Mouse (Mus musculus): Measurements from ENCODE around the gene Vmn1r60. TPM values are rescaled to one million over a fixed set of nuclear protein-coding genes. Genes with fewer than 3 reads are reported as not detected.
"Not testable (repeated sequence)": the region's sequence is repeated elsewhere in the genome, so short reads cannot be mapped to it uniquely, and the experiment has no call there.

Gene Vmn1r60
- polyA plus RNA-seq (2012; rRNA removed): not detected in 2 replicates

GRCm38 (mm10) chr7:5547217-5547616, at the start of gene Vmn1r60:
TSS of gene Vmn1r60 (minus strand) at chr7:5547317.
- WGBS: 81% methylated on average over 1 of the region's 1 CpGs
- not testable (repeated sequence) for DNase-seq (ENCODE audit: low read depth, low spot score)

- WGBS: 36% methylated on average over 3 of the region's 3 CpGs
- not testable (repeated sequence) for DNase-seq (ENCODE audit: low read depth, low spot score)
Measured at GRCm38 (mm10) chr7:5540770-5541436, 6.2 kb downstream of the Vmn1r60 start.

DNA sequence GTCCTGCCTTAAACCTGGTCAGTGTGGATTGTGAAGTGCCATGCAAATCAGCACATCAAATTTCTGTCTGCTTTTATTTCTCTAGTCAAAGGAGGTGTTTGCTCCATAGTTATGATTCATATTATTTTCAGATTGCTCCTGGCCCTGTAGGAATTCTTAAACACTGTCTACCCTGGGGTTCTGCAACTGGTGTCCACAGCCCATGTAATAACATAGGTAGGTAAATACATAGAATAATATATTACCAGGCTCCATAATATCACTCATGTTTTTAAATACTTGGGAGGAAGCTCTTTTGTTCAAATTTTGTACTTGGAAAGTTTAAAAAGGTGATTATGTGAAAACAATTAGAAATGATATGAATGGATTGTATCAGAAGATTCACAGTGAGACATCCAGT, 53.3 kb downstream of the Vmn1r60 start, which contains the start of gene Vmn2r28:
Gene Vmn2r28 (minus strand): TSS at position 101 of the 400 bp plus-strand sequence.
- not testable (repeated sequence) for DNase-seq (ENCODE audit: low read depth, low spot score)

Other genes with a start within 250 kb of the Vmn1r60 start
- gene Gm5065, start 196.8 kb downstream of the Vmn1r60 start, polyA plus RNA-seq (2012; rRNA removed): not detected in 2 replicates
- not detected in 2 replicates for gene Nlrp2, start 196.3 kb downstream of the Vmn1r60 start, polyA plus RNA-seq (2012; rRNA removed)
- gene Vmn1r58, start 133.9 kb downstream of the Vmn1r60 start, polyA plus RNA-seq (2012; rRNA removed): not detected in 2 replicates
- not detected in 2 replicates for gene Vmn1r59, start 90.5 kb downstream of the Vmn1r60 start, polyA plus RNA-seq (2012; rRNA removed)
- gene Vmn2r28, start 53.4 kb downstream of the Vmn1r60 start, polyA plus RNA-seq (2012; rRNA removed): not detected in 2 replicates
- not detected in 2 replicates for gene Vmn1r61, start 66.0 kb upstream of the Vmn1r60 start, polyA plus RNA-seq (2012; rRNA removed)
- gene Vmn1r62, start 126.3 kb upstream of the Vmn1r60 start, polyA plus RNA-seq (2012; rRNA removed): not detected in 2 replicates

Measured in large intestine, adult 2 months (tissue).